Mouse (Mus musculus): ENCODE results near the gene Slc35e2.
"Not testable (repeated sequence)": the region's sequence is repeated elsewhere in the genome, so short reads cannot be mapped to it uniquely, and the experiment has no call there.

The Slc35e2 gene

DNA sequence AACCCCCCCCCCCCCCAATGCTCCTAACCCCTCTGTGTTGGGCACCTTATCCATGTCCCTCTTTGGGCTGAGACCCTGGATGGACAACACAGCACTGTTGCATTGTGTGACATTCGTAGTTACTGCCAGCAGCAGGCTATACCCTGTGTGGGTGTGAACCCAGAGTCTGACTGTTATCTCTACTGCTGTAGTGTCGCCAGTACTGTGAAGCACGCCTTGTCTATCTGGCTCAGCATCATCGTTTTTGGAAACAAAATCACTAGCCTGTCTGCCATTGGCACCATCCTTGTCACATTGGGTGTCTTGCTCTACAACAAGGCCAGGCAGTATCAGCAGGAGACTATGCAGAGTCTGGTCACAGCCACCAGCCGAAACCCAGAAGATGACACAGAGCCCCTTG is 17.1 kb downstream of the Slc35e2 start:
- no peak for DNase-seq (ENCODE audit: low read depth in 1 of 2, low spot score in 2 of 2)

DNA sequence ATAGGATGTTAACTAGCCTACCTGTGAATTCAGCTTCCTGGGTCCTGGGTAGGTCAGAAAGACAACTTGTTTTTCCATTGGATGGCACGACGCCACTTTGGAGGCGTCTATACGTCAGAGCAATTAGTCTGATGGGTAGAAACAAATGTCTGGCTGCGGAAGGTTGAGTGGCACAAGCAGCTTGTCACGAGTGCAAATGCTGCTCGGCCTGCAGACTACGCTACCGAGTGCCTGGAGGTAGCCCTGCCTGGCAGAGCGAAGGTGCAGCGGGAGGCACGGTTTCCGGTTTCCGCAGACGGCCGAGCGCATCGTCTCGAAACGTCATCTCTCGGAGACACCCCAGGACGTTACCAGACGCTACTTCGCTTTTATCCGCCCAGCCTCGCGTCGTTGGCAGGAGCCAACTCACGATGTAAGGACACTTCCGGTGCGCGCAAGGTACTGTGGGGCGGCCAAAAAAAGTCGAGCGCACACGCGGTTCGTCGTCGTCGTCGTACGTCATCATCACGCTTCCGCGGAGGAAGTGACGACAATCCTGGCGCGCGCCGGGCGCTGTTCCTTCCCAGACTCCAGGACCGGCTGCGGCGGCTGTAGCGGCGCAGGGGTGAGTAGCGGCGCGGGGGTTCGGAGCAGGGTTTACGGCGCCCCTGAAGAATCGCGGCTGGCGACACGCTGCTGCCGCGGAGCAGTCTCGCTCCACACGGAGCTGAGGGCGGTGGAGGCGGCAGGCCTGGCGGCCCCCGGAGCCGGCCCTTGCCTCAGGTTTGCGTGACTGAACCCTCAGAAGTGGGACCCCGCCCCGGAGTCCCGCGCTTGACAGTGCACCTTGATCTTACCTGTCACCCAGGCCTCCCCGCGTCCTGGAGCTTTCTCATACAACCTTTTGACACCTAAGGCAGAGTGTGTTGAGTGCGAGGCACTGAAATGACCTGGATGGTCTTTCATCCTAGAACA is 23.4 kb downstream of the Slc35e2 start, which contains the start of gene Cdk11b:
Cdk11b (plus strand) TSS at position 517 of the 954 bp plus-strand sequence.
- peak; percentile 90 to 92 for DNase-seq (ENCODE audit: low read depth in 1 of 2, low spot score in 2 of 2)

DNA sequence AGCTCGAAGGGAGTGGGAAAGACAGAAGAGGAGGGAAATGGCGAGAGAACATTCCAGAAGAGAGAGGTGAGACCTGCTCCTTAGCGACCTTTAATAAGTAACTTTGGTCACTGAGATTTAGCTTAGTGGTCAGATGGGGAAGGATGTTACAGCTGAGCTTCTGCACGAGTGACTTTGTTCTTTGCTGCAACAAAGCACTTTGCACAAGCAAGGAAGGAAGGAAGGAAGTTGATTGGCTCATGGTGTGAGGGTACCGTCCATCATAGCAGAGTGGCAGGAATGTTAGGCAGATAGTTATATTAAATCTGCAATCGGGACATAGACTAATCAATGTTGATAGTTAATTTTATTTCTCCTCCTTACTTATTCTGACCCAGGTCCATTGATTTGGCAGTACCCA is 29.1 kb downstream of the Slc35e2 start:
- no peak for DNase-seq (ENCODE audit: low read depth in 1 of 2, low spot score in 2 of 2)

DNA sequence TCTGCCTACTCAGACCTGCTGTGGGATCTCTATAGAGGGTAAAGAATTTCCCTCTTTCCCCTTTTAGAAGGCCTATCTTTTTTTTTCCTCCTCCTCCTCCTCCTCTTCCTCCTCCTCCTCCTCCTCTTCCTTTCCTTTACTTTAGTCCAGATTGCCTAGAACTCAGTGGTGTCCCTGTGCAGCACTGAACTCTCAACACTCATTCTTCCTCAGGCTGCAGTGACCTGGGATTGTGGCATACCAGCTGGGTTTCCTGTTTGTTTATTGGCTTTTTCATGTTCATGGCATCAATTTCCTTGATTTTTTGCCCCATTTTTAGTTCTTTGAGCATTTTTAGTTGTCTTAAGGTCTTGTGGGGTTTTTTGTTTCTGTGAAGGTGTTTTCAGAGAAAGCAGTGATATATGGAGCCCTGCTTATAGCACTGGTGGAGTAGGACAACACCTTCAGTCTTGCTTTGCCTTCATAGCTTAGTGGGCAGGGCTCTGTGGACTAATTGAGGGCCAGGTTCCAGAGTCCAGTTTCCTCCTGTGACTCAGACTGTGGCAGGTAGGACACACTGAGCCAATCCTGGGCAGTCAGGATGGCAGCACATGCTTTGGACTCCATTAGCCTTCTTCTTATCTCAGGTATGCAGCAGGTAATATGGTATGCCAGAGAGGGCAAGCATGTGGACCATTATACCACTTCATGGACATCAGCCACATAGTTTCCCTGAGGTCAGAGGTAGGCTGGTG is 34.7 kb downstream of the Slc35e2 start:
- DNase-seq (ENCODE audit: low read depth in 1 of 2, low spot score in 2 of 2) = no peak

DNA sequence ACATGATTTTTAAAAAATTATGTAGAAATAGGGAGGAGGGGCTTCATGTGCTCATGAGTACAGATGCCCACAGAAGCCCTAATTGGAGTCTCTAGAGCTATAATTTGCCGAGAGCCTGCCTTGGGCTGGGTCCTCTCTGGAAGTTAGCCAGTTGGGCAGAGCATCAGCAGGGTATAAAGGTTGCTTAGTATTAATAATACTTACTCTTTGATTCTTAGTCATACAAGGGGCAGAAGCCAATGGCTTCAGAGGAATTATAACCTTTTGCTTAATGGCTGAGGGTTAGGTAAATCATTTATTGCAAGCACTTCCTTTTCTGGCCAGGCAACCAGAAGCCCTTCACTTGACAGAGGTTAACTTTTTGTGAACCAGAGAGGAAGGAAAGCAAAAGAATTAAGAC is 42.3 kb downstream of the Slc35e2 start:
- no peak for DNase-seq (ENCODE audit: low read depth in 1 of 2, low spot score in 2 of 2)

DNA sequence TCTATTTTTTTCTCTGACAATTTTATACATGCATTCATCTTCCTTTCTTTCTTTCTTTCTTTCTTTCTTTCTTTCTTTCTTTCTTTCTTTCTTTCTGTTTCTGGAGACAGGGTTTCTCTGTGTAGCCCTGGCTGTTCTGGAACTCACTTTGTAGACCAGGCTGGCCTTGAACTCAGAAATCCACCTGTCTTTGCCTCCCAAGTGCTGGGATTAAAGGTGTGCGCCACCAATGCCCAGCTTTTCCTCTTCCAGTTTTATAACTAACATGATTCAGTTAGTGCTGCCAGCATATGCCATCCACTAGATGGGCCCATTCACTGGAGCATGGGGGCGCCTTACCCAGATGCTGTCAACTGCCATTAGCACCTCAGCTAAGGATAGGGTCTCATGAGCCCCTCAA is 44.1 kb downstream of the Slc35e2 start, which contains the start of gene Gm10563:
Gm10563 (minus strand) TSS at position 101 of the 400 bp plus-strand sequence.
- DNase-seq (ENCODE audit: low read depth in 1 of 2, low spot score in 2 of 2) = not testable (repeated sequence)

DNA sequence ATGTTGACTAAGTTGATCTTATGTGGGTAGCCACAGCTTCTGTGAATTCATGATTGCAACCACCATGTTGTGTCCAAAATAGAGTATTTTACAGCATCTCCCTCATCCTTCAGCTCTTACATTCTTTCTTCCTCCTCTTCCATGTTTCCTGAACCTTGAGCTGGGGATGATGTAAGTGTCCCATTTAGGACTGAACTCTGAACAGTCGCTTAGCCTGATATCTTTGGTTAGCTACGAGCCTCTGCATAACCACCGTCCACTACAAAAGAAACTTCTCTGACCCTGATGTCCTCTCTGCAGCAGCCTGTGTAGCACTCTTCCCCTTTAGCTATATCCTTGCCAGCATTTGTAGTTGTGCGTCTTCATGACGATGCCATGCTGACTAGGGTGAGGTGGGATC is 44.5 kb downstream of the Slc35e2 start:
- DNase-seq (ENCODE audit: low read depth in 1 of 2, low spot score in 2 of 2) = no peak

DNA sequence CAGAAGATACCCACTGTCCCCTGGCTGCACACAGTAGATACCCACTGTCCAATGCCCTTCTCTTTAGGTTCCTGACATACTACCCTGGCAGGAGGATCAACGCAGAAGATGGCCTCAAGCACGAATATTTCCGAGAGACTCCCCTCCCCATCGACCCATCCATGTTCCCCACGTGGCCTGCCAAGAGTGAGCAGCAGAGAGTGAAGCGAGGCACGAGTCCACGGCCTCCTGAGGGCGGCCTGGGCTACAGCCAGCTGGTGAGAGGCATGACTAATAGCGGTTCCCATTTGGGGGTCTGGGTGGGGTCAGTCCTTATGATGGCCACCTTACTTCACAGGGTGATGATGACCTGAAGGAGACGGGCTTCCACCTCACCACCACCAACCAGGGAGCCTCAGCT is 48.1 kb downstream of the Slc35e2 start:
- no peak for DNase-seq (ENCODE audit: low read depth in 1 of 2, low spot score in 2 of 2)

DNA sequence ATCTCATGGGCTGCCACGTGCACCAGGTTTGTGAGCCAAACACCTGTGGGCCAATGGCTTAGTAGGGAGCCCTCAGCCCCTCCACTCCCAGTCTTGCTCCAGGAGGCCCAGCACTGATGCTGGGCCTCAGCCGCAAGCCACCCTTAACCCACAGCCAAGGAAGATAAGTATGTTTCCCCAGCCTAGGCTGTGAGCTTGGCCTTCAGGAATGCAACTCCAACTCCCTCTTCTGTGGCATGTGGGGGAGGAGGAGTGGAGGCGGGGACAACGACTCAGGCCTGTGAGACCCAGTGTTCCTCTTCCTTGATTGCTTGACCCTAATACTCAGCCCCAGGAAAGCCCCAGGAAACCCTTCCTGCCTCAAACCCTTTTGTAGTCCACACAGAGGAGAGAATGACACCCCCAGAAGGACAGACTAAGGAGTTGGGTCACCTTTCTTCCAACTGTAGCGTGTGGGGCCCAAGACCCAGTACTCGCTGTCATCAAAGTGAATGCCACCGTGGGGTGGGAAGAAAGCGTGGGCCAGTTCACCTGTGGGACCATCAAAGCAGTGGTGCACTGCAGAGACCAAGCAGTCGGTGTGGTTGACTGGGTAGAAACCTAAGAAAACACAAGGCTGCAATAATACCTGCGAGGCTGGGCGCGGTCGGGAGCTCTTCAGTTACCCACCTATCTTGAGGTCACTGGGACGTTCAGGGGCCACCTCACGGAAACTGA is 50.5 kb downstream of the Slc35e2 start:
- DNase-seq (ENCODE audit: low read depth in 1 of 2, low spot score in 2 of 2) = no peak

DNA sequence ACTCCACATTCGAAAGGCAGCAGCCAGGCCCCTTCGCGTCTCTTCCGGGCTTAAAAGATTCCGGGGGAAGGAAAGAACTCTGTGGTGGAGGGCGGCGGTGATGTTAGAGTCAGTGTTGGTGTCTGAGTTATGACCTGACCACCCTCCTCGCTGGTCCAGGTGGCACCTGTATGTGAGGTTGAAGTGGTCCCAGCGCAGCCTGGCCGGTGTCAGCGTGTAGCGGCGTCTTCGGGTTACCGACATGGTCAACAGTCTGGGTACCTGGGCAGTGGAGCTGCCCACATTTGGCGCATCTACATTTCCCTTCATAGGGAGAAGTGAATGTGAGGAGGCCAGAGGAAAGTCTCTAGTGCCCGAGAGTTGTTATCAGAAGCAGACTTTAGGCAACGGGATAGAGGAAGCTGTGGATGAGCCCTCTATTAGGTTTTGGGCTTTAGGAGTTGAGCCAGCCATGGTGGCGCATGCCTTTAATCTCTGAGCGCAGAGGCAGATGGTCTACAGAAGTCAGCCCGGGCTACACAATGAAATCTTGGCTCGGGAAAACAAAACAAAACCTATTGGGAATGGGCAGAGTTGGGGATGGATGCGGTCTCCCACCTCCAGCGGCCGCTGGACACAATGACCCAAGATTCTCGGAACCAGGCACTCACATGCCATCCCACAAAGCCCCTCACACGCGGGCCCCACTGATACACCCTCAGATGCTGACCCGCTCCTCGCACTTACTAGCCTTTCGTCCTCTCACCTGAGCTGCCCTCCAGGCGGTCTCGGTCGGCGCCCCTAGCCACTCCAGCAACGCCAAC is 51.3 kb downstream of the Slc35e2 start:
- DNase-seq (ENCODE audit: low read depth in 1 of 2, low spot score in 2 of 2) = no peak

DNA sequence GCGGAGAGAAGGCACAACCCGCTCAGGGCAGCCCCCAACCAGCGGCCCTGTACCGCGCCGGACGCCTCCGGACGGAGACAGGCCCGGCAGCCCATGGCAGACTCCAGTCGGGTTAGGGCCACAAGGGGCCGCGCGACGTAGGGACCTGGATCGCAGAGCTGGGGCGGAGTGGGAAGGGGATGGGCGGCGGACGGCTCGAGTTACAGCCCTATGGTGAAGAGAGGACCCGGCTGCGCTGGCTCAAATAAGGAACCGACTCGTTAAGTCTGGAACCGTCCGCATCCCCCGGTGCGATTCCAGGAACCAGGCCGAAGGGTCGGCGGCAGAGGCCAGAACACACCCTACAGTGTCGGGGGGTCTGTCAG is 51.9 kb downstream of the Slc35e2 start, which contains the start of gene Mmp23:
Mmp23 (minus strand) TSS at position 299 of the 365 bp plus-strand sequence.
- no peak for DNase-seq (ENCODE audit: low read depth in 1 of 2, low spot score in 2 of 2)

DNA sequence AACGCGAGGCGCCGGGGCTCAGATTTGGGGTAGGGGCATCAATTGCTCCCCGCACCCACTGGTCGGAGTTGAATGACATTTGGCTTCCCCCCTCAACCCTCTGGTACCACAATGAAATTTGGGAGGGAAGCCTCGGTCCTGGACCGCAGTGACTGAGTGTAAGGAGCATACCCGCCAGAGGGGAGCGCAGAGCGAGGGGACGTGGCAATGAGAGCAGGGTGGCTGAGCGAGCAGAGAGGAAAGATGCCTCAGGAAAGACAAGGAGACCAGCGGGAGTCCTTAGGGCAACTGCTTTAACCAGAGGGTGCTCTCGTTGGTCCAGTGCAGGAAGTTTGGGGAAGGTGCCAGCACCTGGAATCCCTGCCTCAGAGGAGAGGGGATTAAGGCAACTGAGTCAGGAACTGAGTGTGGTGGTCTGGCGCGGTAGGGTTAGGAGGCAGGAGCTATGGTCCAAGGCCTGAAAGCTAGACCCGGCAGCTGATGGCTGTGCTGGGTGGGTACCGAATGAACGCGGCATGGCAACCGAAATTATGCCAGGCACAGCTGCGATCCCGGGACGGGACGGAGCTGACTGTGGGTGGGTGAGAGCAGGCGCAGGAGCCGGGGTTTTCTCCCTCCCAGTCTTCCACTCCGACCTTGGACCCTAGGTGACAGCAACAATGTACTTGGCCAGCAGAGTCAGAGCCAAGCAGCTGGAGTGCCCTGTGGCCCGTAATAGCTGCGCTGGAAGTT is 52.4 kb downstream of the Slc35e2 start:
- no peak for DNase-seq (ENCODE audit: low read depth in 1 of 2, low spot score in 2 of 2)

DNA sequence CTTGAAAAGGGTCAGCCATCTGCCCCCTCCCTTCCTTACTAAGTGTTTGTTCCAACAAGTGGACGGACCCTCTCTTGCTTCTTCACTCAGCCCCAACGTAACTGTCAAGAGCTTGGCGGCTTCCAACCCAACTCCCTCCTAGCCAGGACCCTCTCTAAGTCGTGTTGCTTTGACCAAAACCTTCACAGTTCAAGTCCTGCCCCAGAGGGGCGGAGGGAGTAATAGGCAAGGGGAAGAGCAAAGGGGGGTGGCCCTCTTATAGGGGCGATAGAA is 52.9 kb downstream of the Slc35e2 start:
- no peak for DNase-seq (ENCODE audit: low read depth in 1 of 2, low spot score in 2 of 2)

DNA sequence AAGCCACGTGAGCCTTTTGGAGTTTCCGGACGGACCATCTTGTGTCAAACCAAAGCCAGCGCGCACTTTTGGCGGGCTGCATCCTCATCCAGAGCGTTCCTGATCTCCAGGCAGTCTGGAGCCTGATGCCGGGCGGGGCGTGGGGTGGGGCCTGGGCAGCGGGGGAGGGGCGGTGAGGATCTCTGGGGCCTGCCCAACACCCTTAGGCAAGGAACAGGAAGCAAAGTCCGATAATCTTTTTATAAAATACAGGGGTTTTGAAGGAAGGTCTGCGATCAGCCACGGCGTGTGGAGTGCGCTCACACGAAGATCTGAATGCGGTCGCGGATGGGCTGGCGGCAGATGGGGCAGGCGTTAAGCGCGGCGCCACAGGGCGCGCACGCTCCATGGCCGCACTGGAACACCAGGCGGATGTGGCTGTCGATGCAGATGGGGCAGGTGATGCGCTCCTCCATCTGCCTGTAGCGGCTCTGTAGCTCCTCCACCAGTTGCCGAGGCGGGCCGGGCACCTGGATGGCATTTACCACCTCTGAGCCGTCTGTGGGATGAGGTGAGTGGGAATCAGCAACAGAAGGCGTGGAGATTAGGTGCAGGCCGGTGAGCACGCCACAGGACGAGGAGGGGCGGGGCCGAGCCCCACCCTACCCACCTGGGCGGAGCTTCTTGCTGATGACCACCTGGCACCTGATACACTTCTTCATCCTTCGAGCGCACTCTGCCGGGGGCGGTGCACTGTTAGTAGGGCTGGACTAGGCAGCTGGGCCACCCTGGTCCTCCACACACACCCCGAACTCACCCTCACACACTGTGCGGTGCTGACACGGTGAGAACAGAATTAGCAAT is 53.5 kb downstream of the Slc35e2 start:
- DNase-seq (ENCODE audit: low read depth in 1 of 2, low spot score in 2 of 2) = no peak

DNA sequence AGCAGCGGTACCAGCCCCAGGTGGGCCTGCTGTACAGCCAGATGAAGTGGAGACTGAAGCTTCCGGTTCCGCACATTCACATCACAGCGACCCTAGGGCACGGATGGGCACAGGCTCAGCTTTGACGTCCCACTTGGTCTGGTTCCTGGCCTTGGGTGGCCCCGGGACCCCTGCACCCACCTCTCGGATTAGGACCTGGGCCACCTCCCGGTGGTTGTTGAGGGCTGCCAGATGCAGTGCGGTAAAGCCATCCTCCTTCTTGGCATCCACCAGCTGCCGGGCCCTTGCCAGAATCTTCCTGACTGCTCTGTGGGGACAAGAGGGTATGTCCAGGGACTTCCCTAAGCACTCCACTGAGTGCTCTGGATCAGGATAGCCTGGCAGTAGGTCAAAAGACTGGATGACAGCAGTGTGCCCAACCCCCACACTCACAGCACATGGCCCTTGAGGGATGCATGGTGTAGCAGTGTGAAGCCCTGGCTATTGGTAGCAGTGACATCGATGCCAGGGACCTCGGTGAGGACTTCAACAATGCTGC is 55.1 kb downstream of the Slc35e2 start:
- no peak for DNase-seq (ENCODE audit: low read depth in 1 of 2, low spot score in 2 of 2)

DNA sequence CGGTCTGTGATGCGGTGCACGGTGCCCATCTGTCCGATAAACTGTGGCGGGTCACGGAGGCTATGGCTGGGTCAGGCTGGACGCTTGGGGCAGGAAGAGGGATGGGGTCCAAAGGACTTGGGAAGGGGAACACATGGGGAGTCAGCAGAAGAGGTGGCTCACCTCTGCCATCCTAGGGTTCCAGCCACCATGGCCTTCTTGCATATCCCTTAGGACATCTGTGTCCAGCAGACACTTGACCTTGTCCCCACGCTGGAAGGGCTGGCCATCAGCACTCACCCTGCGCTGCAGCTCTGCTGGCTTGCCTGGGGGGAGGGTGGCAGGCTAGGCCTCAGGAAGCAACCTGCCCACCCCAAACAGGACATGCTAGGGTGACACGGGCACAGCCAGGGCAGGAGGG is 57.7 kb downstream of the Slc35e2 start:
- DNase-seq (ENCODE audit: low read depth in 1 of 2, low spot score in 2 of 2) = no peak

DNA sequence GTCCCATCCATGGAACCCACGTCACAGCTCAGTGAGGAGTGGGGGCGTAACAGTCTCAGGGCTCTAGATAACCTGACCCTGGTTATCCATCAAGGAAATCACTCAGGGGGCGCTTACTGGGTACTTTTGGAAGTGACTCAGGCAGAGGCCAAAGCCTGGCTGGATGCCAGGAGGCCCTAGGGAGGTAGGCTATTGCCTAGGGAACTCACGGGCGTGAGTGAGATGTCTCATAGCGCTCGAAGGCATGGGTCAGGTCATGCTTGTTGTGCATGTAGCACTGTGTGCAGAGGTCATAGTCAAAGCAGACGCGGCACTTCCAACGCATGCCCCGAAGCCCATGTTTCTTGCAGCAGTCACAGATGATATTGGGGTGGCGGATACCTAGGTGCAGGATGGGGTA is 59.4 kb downstream of the Slc35e2 start:
- no peak for DNase-seq (ENCODE audit: low read depth in 1 of 2, low spot score in 2 of 2)

DNA sequence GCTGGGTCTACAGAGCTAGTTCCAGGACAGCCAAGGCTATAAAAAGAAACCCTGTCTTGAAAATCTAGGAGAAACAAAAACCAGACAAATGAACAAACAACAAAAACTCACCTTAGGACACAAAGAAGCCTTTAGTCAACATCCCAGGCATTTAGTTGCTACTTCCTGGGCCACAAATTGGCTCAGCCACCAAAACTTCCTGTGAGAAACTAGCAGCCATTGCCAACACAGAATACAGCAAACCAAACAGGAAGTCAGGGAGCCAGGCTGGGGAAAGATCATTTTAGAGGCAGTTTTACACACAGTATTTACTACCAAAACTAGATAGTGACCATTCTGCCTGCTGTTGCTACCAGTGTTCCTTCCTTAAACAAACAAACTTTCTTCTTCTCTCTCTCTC is 65.7 kb downstream of the Slc35e2 start:
- DNase-seq (ENCODE audit: low read depth in 1 of 2, low spot score in 2 of 2) = no peak

Measured in monocyte, adult 2 months (primary cell).